Mouse (Mus musculus) cortical plate, adult 2 months (tissue): Measurements from ENCODE around the gene Gpc1. TPM values are rescaled to one million over a fixed set of nuclear protein-coding genes. Genes with fewer than 3 reads are reported as not detected.

Source experiments
- H3K27ac ChIP-seq: fragments of 200-500 bp; 2 replicates; pipeline ENCODE4 v1.5.1; 2012; ENCODE audit warnings: low read length, control low read depth, inconsistent platforms; ENCODE audit not compliant: insufficient read depth
- H3K4me1 ChIP-seq: fragments of 200-500 bp; 2 replicates; pipeline ENCODE4 v1.6.1; 2011; ENCODE audit warnings: low read length; ENCODE audit not compliant: control insufficient read depth, insufficient read depth
- H3K4me3 ChIP-seq: fragments of 200-500 bp; 2 replicates; pipeline ENCODE4 v1.5.1; 2011; ENCODE audit warnings: mild to moderate bottlenecking, low read length, control low read depth; ENCODE audit not compliant: insufficient read depth
- CTCF ChIP-seq: fragments of 200-500 bp; IDR thresholded peaks from 2 replicates; pipeline ENCODE4 v1.5.1; 2011; ENCODE audit warnings: mild to moderate bottlenecking, control low read depth, low read length; ENCODE audit not compliant: insufficient read depth; ENCODE audit errors: extremely low read depth
- POLR2A ChIP-seq: fragments of 200-500 bp; IDR thresholded peaks from 2 replicates; pipeline ENCODE4 v1.6.1; 2011; ENCODE audit warnings: mild to moderate bottlenecking, low read length, control low read depth; ENCODE audit not compliant: insufficient read depth; ENCODE audit errors: extremely low read depth
- polyA plus RNA-seq: library from polyadenylated mRNA; depleted of rRNA; stranded (reverse); fragments of >200 nt; gene quantifications from 2 replicates; pipeline ENCODE4 v1.2.3, GENCODE M21; 2012; rRNA removed

The Gpc1 gene
- polyA plus RNA-seq, 1 experiment = 49.5 TPM

- no peak for TF ChIP-seq POLR2A
- TF ChIP-seq CTCF = no peak
- Histone ChIP-seq H3K27ac (no peak overlapping the region), H3K4me3 (no peak overlapping the region), H3K4me1 (peaks cover 2% of the 10 kb centered on the region; the same call in 1 of the 2 replicates)
Measured at GRCm38 (mm10) chr1:92903627-92904026, 72.2 kb downstream of the Gpc1 start.

DNA sequence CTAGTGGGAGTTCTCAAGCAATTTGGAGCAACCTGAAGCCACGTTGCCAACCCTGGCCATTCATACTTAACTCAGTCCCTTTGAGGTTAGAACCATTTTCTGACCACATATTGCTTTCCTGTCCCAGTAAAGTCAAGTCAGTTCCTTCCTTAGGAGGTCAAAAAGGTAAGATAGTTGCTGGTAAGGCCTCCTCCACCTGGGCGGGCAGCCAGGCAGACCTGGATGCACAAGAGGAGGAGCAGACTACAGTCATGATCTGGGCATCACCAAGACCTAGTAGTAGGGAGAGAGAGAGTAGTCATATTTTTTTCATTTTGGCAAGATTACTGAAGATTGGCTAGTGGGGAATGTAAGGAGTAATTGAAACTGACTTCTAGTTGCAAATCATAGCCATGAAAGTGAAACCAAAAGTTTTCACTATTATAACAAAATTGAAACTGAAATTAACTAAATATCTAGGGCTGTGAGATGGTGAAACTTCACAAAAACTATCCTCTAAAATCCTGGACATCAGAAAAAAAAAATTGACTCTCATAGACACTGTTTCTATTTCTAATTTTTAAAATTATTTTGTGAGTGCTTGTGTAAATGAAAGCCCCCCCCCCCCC is 74.4 kb downstream of the Gpc1 start:
- Histone ChIP-seq H3K4me3 (no peak overlapping the region), H3K4me1 (peaks cover 4% of the 10 kb centered on the region; the same call in 1 of the 2 replicates), H3K27ac (no peak overlapping the region)
- TF ChIP-seq CTCF (no peak), POLR2A (no peak)

DNA sequence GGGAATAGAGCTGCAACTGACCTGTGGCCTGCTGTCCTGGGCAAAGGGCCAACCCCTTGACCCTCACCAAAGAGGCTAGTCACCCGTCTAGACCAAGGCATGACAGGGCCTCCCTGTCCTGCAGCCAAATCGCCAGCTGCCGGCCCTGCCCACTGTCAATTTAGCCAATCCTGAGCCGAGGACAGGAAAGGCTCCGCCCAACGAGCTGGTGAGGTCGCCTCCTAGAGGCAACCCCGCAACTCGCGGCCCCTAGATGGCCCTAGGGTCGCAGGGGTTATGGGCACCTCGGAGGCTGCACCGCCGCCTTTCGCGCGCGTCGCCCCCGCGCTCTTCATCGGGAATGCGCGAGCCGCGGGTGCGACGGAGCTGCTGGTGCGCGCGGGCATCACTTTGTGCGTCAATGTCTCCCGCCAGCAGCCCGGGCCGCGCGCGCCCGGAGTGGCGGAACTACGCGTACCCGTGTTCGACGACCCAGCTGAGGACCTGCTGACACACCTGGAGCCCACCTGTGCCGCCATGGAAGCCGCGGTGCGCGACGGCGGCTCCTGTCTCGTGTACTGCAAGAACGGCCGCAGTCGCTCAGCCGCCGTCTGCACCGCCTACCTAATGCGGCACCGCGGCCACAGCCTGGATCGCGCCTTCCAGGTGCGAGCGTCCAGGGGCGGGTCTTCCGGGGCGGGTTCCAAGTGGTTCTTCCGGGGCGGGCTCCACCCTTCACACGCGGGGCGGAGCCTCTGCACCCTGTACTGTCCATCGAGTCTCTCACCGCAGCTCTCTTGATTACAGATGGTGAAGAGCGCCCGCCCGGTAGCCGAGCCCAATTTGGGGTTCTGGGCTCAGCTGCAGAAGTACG is 75.6 kb downstream of the Gpc1 start, which contains the start of gene Dusp28:
TSS of gene Dusp28 (plus strand) at position 203 of the 853 bp plus-strand sequence.
- peak within 1 kb of the TSS; percentile 57 for H3K4me3 ChIP-seq
- peak within 1 kb of the TSS; percentile 96 for H3K27ac ChIP-seq
- peak; percentile 73 for TF ChIP-seq POLR2A
- TF ChIP-seq CTCF = 0 out of 2 replicates have a peak, but pooled peaks have one; percentile 14
- H3K4me1 ChIP-seq = peaks cover 6% of the 10 kb centered on the region; the same call in 1 of the 2 replicates

GRCm38 (mm10) chr1:92907632-92908360 is 76.4 kb downstream of the Gpc1 start:
- Histone ChIP-seq H3K4me1 (peaks cover 9% of the 10 kb centered on the region; the same call in 1 of the 2 replicates), H3K27ac (peak overlapping the region; percentile 41; the same call in 1 of the 2 replicates), H3K4me3 (peak overlapping the region; percentile 57)
- TF ChIP-seq CTCF = no peak
- no peak for TF ChIP-seq POLR2A

DNA sequence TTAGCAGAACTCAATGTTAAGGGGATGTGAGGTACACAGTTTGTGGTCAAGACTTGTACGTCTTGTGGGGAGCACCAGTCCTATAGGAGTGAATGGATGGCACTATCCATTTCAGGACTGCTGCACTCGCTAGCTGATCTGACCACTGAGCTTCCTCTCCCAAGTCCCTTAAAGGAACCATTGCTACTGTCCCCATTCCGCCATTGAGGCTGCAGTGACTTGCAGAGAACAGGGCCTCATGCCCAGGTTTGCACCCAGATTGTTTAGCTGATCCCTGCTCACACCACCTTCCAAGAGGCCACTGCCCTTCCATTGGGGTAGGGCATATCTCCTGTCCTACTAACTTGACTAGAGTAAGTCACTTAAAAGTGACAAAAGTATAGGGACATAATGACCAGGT is 77.2 kb downstream of the Gpc1 start:
- Histone ChIP-seq H3K27ac (no peak overlapping the region), H3K4me1 (peaks cover 7% of the 10 kb centered on the region; the same call in 1 of the 2 replicates), H3K4me3 (no peak overlapping the region)
- TF ChIP-seq POLR2A = no peak
- TF ChIP-seq CTCF = no peak

GRCm38 (mm10) chr1:92909068-92909467 is 77.6 kb downstream of the Gpc1 start:
- H3K4me1 ChIP-seq = peaks cover 7% of the 10 kb centered on the region; the same call in 1 of the 2 replicates
- no peak overlapping the region for H3K27ac ChIP-seq
- TF ChIP-seq POLR2A = no peak
- TF ChIP-seq CTCF = no peak
- H3K4me3 ChIP-seq = no peak overlapping the region

Other genes with a start within 250 kb of the Gpc1 start
- gene Olfr1412, start 245.9 kb upstream of the Gpc1 start, polyA plus RNA-seq = not detected in 2 replicates
- gene Olfr1411, start 237.2 kb upstream of the Gpc1 start, polyA plus RNA-seq = not detected in 2 replicates
- not detected in 2 replicates for gene Olfr1410, start 225.9 kb upstream of the Gpc1 start, polyA plus RNA-seq
- not detected in 2 replicates for gene Olfr12, start 213.9 kb upstream of the Gpc1 start, polyA plus RNA-seq
- 363 and 403 TPM in 2 replicates for gene Cops9, start 189.7 kb upstream of the Gpc1 start, polyA plus RNA-seq
- gene Otos, start 182.8 kb upstream of the Gpc1 start, polyA plus RNA-seq = 0.27 and 0.49 TPM in 2 replicates
- gene Ankmy1, start 71.3 kb downstream of the Gpc1 start, polyA plus RNA-seq = 0.23 and 0.25 TPM in 2 replicates
- gene Dusp28, start 75.3 kb downstream of the Gpc1 start, polyA plus RNA-seq = 52.9 and 55.3 TPM in 2 replicates
- gene Rnpepl1, start 79.1 kb downstream of the Gpc1 start, polyA plus RNA-seq = 38.5 and 41.1 TPM in 2 replicates
- gene Capn10, start 102.7 kb downstream of the Gpc1 start, polyA plus RNA-seq = 40.0 and 42.0 TPM in 2 replicates
- gene Gpr35, start 119.2 kb downstream of the Gpc1 start, polyA plus RNA-seq = 0.21 and 0.26 TPM in 2 replicates
- not detected in 2 replicates for gene Aqp12, start 174.7 kb downstream of the Gpc1 start, polyA plus RNA-seq